Mouse (Mus musculus): ENCODE measurements around the gene Dclk3. TPM values are rescaled to one million over a fixed set of nuclear protein-coding genes. Genes with fewer than 3 reads are reported as not detected.

Dclk3 gene
- 0.29 TPM for polyA plus RNA-seq (2014; fragmentation: Illumina TruSeq; extraction: RNeasy Lipid Tissue Mini Kit (QIAGEN cat#74804))

GRCm38 (mm10) chr9:111438904-111439835 is at the start of gene Dclk3:
Dclk3 (plus strand) TSS chr9:111439081.

Other genes starting within 250 kb of the Dclk3 start
- gene Mlh1, start 167.3 kb upstream of the Dclk3 start, polyA plus RNA-seq (2014; fragmentation: Illumina TruSeq; extraction: RNeasy Lipid Tissue Mini Kit (QIAGEN cat#74804)) = 29.2 TPM
- gene Epm2aip1, start 167.2 kb upstream of the Dclk3 start, polyA plus RNA-seq (2014; fragmentation: Illumina TruSeq; extraction: RNeasy Lipid Tissue Mini Kit (QIAGEN cat#74804)) = 136 TPM
- gene Trank1, start 127.3 kb upstream of the Dclk3 start, polyA plus RNA-seq (2014; fragmentation: Illumina TruSeq; extraction: RNeasy Lipid Tissue Mini Kit (QIAGEN cat#74804)) = 5.0 TPM